Mouse (Mus musculus): Measurements from ENCODE around the gene Ssxb6.
"Not testable (repeated sequence)": the region's sequence is repeated elsewhere in the genome, so short reads cannot be mapped to it uniquely, and the experiment has no call there.

The Ssxb6 gene

DNA sequence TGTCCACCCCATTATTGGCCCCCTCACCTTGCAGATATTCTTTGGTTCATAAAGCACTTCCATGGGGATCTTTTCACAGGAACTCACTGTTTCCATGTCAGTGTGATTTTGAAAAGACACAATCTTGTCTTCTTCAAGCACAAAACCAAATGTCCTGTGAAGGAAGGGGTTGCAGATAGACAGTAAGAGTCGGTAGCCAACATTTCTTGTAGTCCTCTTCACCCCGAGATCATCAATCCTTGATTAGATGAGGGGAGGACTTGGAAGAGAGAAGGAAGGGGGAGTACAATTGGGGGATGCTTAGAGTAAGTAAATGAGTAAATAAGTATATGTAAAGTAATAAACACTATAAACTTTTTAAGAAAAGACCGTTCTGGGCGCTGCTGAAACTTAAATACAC is at the start of gene Ssxb6:
Ssxb6 (minus strand) TSS at position 101 of the 400 bp plus-strand sequence.
- not testable (repeated sequence) for DNase-seq (ENCODE audit: low read depth, low spot score)

DNA sequence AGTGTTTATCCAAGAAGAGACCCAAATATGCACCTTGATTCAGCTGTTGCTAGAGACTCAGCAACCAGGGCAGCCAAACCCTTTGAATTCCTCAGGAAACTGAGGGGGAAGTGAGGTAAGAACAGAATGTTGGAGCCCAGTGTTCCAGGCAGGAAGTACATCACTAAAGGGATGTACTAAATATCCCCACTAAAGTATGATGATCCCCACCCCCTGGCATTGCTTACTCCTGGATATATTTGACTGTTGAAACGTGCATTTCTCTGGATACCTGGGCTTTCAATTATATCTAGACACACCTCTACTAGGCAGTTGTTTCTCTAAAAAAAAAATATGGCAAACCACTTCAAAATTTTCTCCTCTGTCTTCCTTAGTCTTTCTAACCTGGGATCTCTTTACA is 43.7 kb upstream of the Ssxb6 start, which contains the start of gene Ssxb3:
Ssxb3 (minus strand) TSS at position 101 of the 400 bp plus-strand sequence.
- DNase-seq (ENCODE audit: low read depth, low spot score), result not testable (repeated sequence)

DNA sequence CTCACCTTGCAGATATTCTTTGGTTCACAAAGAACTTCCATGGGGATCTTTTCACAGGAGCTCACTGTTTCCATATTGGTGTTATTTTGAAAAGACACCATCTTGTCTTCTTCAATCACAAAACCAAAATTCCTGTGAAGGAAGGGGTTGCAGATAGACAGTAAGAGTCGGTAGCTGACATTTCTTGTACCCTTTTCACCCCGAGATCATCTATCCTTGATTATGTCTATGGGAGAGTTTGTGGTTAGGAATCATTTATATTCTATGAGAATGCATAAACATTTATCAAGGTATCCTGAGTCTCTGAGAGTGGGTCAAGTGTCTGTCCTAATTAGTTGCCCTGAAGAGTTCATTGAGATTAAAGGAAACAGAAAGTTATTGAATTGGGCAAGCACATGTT is 23.2 kb downstream of the Ssxb6 start, which contains the start of gene Gm14459:
Gm14459 (minus strand) TSS at position 101 of the 400 bp plus-strand sequence.
- no peak for DNase-seq (ENCODE audit: low read depth, low spot score)

All from brain, embryonic 18.5 days (tissue).